Mouse (Mus musculus): Measurements from ENCODE around the gene Apc2.

GRCm38 (mm10) chr10:80321670-80322581 lies 26.1 kb downstream of the Apc2 start:
- TF ChIP-seq CTCF (IDR thresholded peaks at IDR 0.05; ENCODE audit: low read depth) (no peak), EP300 (IDR thresholded peaks at IDR 0.05; ENCODE audit: low read depth) (no peak)
